Mouse (Mus musculus) ES-E14 (cell line): ENCODE measurements around the gene Wdr48. TPM values are rescaled to one million over a fixed set of nuclear protein-coding genes. Genes with fewer than 3 reads are reported as not detected.
A peak's percentile ranks its signal among the peaks of the same experiment; 100 is the strongest.

Experiments
- DNase-seq: peaks from one replicate; pipeline ENCODE4 v3.0.0-alpha.2; 2013; ENCODE audit warnings: low read depth, low spot score
- H3K27ac ChIP-seq: 2 replicates; pipeline ENCODE4 v1.5.1; 2012; ENCODE audit warnings: low read depth, mild to moderate bottlenecking, low read length, moderate library complexity, mixed read lengths; ENCODE audit not compliant: poor library complexity, insufficient read depth, severe bottlenecking
- H3K36me3 ChIP-seq: 2 replicates; pipeline ENCODE4 v1.6.1; 2012; ENCODE audit warnings: mild to moderate bottlenecking, low read length, moderate library complexity, mixed read lengths; ENCODE audit not compliant: control insufficient read depth, poor library complexity, insufficient read depth, severe bottlenecking
- H3K4me1 ChIP-seq, 2 experiments: fragments of 150-350 bp in 1 of 2; sonication (generic) in 1 of 2; 2 replicates each; pipeline ENCODE4 v1.6.1; 2012; ENCODE audit warnings: low read length in 2 of 2, mild to moderate bottlenecking in 1 of 2, mixed read lengths in 1 of 2; ENCODE audit not compliant: control insufficient read depth in 2 of 2, insufficient read depth in 2 of 2, poor library complexity in 1 of 2
- H3K4me3 ChIP-seq, 2 experiments: fragments of 150-350 bp in 1 of 2; sonication (generic) in 1 of 2; 2 replicates each; pipeline ENCODE4 v1.5.1; 2012; ENCODE audit warnings: low read length in 2 of 2, low read depth in 1 of 2, mild to moderate bottlenecking in 1 of 2, mixed read lengths in 1 of 2; ENCODE audit not compliant: insufficient read depth in 1 of 2, poor library complexity in 1 of 2, severe bottlenecking in 1 of 2
- H3K9ac ChIP-seq: 2 replicates; pipeline ENCODE4 v1.6.1; 2012; ENCODE audit warnings: low read depth, mild to moderate bottlenecking, low read length, mixed read lengths; ENCODE audit not compliant: poor library complexity, insufficient read depth, severe bottlenecking
- H3K9me3 ChIP-seq: fragments of 150-350 bp; sonication (generic); 2 replicates; pipeline ENCODE4 v1.6.1; 2012; ENCODE audit warnings: low read depth, mild to moderate bottlenecking, low read length; ENCODE audit not compliant: control insufficient read depth, insufficient read depth
- CHD2 ChIP-seq: IDR thresholded peaks from 2 replicates; pipeline ENCODE4 v1.6.1; 2014; ENCODE audit warnings: mild to moderate bottlenecking, low read depth, low read length, inconsistent platforms
- HCFC1 ChIP-seq: IDR thresholded peaks from 2 replicates; pipeline ENCODE4 v1.6.1; 2012; ENCODE audit warnings: low read length, inconsistent platforms, borderline replicate concordance; ENCODE audit not compliant: insufficient read depth
- MAFK ChIP-seq: IDR thresholded peaks from 2 replicates; pipeline ENCODE4 v1.6.1; 2014; ENCODE audit warnings: mild to moderate bottlenecking, low read depth, low read length, inconsistent platforms; ENCODE audit not compliant: insufficient read depth
- ZC3H11A ChIP-seq: IDR thresholded peaks from 2 replicates; pipeline ENCODE4 v1.6.1; 2012; ENCODE audit warnings: low read depth, mild to moderate bottlenecking, inconsistent platforms, low read length, borderline replicate concordance
- ZNF384 ChIP-seq: IDR thresholded peaks from 2 replicates; pipeline ENCODE4 v1.6.1; 2012; ENCODE audit warnings: low read depth, low read length, inconsistent platforms
- in situ Hi-C, 2 experiments: fragments of 600-800 bp; cut with MboI; formaldehyde crosslinking; loops; one replicate each; pipeline ENCODE4 v1.15.1; 2025; ENCODE audit warnings: low sequenced_read_pairs in 2 of 2, inconsistent platforms in 1 of 2; ENCODE audit not compliant: unreplicated experiment in 2 of 2
- total RNA-seq: library from RNA; depleted of rRNA; stranded (reverse); fragments of 300-350 nt; gene quantifications from 2 replicates; pipeline ENCODE4 v1.2.3, GENCODE M21; 2012

The Wdr48 gene
- total RNA-seq, 1 experiment = 33.8 TPM

DNA sequence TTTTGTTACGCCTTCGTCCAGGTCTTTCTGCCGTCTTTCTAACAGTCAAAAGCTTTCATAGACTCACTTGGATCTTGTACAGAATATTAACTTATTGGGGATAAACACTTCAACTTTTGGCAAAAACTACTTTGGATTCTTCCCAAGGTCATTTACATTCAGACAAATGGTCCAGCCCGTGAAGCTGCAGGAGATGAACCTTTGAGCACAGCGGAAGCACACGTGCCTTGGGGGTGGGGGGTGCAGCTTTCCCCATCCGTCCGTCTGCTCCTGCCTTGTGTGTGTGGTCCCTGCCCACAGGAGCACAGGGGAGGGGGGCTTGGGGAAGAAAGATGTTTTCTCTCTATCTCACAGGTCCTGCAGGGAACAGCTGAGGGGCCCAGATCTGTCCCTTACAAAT is 31.1 kb downstream of the Wdr48 start:
- Histone ChIP-seq H3K27ac (no peak overlapping the region), H3K36me3 (peaks cover 63% of the 10 kb centered on the region), H3K9ac (no peak overlapping the region), H3K9me3 (no peaks in the 10 kb centered on the region), H3K4me3 (no peak overlapping the region), H3K4me1 (no peaks in the 10 kb centered on the region)
- DNase-seq = no peak
- in situ Hi-C loops = no loop called here
- no peak for TF ChIP-seq CHD2
- no peak for TF ChIP-seq ZC3H11A
- TF ChIP-seq ZNF384 = no peak
- TF ChIP-seq HCFC1 = no peak
- no peak for TF ChIP-seq MAFK

DNA sequence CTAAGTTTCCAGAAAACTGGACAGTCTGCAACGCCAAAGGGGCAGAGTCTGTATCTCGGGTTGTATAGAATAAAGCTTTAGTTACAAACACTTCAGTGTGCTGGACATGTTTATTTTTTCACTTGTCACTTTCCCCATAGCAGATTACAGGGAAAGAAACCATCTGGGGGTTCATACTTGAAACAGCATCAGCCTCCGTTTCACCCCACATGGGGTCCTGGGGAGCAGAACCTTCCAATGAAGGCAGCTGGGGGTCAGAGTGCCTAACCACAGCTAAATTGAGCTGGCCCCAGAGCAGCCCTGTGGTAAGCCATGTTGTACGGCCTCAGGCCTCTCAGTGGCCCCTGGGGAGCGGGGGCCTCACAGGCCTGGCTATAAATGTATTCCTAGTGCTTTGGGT is 31.8 kb downstream of the Wdr48 start:
- no peaks in the 10 kb centered on the region for H3K4me1 ChIP-seq
- no peak overlapping the region for H3K27ac ChIP-seq
- no peak overlapping the region for H3K9ac ChIP-seq
- TF ChIP-seq HCFC1 = no peak
- TF ChIP-seq CHD2 = no peak
- no peak for TF ChIP-seq ZC3H11A
- no peak for TF ChIP-seq MAFK
- no peak for TF ChIP-seq ZNF384
- in situ Hi-C loops = no loop called here
- no peaks in the 10 kb centered on the region for H3K9me3 ChIP-seq
- peaks cover 64% of the 10 kb centered on the region for H3K36me3 ChIP-seq
- no peak for DNase-seq
- no peak overlapping the region for H3K4me3 ChIP-seq

DNA sequence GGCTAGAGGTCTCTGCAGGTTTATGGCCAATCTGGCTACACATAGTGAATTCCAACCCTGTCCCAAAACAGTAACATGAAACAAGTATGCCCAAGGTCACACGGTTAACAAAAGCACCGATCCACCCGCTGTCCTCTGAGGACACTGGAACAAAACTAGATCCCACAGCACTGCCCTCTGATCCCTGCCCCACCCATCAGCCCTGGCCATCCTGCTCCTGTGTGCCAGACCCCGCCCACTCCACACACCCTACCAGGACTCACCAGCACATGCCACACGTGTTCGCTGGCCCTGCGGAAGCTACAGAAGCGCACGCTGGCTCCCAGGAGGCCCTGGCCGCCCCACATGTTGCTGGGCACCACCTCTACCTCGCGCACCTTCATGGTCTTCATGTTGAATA is 37.7 kb downstream of the Wdr48 start:
- Histone ChIP-seq H3K36me3 (peaks cover 33% of the 10 kb centered on the region), H3K4me1 (peaks cover 2 to 11% of the 10 kb centered on the region in 2 experiments; a peak in 2 of 4 replicates), H3K27ac (no peak overlapping the region), H3K9ac (no peak overlapping the region), H3K4me3 (no peak overlapping the region), H3K9me3 (no peaks in the 10 kb centered on the region)
- TF ChIP-seq ZC3H11A (no peak), HCFC1 (no peak)
- no peak for DNase-seq
- in situ Hi-C loops = no loop called here

DNA sequence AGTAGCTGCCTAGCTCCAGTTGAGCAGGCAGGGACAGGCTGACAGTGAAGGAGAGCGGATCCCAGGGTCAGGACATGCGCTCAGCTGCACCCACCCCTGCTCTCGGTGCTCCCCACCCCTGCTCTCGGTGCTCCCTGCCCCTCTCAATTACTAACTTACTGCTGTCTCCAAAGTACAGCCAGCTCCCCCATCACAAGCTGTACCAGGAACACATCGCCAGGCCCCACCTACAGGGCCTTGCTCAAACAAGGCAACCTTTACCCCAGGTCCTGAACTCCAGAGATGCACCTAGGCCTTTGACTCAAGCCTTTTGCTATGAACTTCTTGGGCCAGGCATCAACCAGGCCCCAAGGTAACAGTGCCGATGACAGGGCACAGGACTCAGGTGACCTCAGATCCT is 39.0 kb downstream of the Wdr48 start:
- no peak overlapping the region for H3K4me3 ChIP-seq
- H3K4me1 ChIP-seq = peaks cover 2 to 15% of the 10 kb centered on the region in 2 experiments; a peak in 2 of 4 replicates
- no peak for DNase-seq
- peaks cover 22% of the 10 kb centered on the region; the same call in 1 of the 2 replicates for H3K36me3 ChIP-seq
- no peak overlapping the region for H3K9ac ChIP-seq
- no peak overlapping the region for H3K27ac ChIP-seq
- in situ Hi-C loops = no loop called here
- H3K9me3 ChIP-seq = no peaks in the 10 kb centered on the region
- TF ChIP-seq HCFC1 (no peak), CHD2 (no peak)

DNA sequence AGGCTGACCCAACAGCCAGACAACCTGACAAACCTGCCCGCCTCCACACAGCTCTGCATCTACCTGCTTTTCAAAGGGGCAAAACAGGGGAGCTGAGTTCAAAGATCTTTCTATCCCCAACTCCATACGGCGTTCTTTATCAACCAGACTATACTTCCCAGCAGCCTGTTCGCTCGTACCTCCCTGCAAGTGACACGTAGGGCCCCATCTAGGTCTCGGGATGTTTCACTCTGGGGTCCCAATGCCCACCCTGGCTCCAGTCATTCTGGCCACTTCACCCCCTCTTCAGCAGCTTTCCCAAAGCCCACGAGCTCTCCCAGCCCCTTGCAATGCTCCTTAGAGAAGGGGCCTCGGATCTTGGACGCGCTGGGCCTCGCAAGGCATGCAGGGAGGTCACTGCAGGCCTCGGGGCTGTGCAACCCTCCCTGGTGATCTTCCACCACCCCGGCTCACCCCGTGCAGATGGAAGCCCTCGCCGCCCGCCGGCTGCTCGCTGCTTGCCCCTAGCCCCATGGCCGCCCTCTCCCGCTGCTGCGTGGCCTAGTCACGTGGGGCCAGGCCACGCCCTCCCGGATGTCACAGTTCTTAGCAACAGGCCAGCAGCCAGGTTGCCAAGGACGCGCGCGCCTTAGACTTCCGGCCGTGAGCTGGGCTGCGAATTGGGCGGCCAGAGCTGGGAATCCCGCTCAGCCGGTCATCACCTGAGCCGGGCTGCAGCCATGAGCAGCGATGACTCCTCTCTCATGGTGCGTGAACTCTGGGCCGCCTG is 42.5 kb downstream of the Wdr48 start, which contains the start of the genes Gorasp1 and Ttc21a:
Gene Gorasp1, minus strand, starts transcription at position 561 of the 769 bp plus-strand sequence.
Gene Ttc21a, plus strand, starts transcription at position 602 of the 769 bp plus-strand sequence.
- peak; percentile 83 for DNase-seq
- H3K36me3 ChIP-seq = no peaks in the 10 kb centered on the region; the same call in 1 of the 2 replicates
- peaks cover under 1 to 28% of the 10 kb centered on the region in 2 experiments; a peak in 3 of 4 replicates for H3K4me1 ChIP-seq
- in situ Hi-C loops = no loop called here
- H3K4me3 ChIP-seq = peak within 1 kb of the TSS; percentile 75 to 87
- peak; percentile 21; the same call in 1 of the 2 replicates for TF ChIP-seq HCFC1
- no peak for TF ChIP-seq ZNF384
- H3K27ac ChIP-seq = no peak within 1 kb of the TSS
- no peaks in the 10 kb centered on the region for H3K9me3 ChIP-seq
- peak within 1 kb of the TSS; percentile 88 for H3K9ac ChIP-seq
